Mouse (Mus musculus) liver, postnatal 0 days (tissue): ENCODE measurements around the gene 2010111I01Rik.

Experiments used
- CTCF ChIP-seq: sonication (generic); IDR thresholded peaks from 2 replicates; pipeline ENCODE4 v1.5.1; 2016; ENCODE audit warnings: antibody characterized with exemption, low read depth
- EP300 ChIP-seq: IDR thresholded peaks from 2 replicates; pipeline ENCODE4 v1.6.1; 2016; ENCODE audit warnings: antibody characterized with exemption, low read depth, mild to moderate bottlenecking

DNA sequence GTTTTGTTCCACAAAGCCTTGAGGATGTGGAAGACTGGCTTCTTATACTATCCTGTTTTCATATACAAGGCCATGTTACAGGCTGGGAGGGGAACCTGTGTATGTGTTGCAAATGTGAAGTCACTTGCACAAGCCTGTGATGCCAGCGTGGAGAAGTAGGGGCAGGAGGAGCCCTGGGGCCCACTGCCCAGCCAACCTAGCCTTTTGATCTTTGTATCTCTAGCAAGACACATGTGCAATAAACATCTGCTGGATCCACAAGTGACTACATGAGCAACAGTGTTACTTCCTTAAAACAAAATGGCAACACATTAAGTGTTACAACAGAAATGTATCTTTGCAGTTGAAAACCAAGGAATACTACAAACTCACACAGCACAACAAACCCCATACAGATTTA lies 13.1 kb upstream of the 2010111I01Rik start:
- TF ChIP-seq CTCF (no peak), EP300 (no peak)
